Mouse (Mus musculus): ENCODE results near the gene Rpl27a.

- TF ChIP-seq CTCF (IDR thresholded peaks at IDR 0.05; ENCODE audit: low read depth, low read length) (no peak), POLR2AphosphoS5 (IDR thresholded peaks at IDR 0.05; ENCODE audit: insufficient replicate concordance, low read depth, low read length) (no peak), GATA2 (IDR thresholded peaks at IDR 0.05; ENCODE audit: borderline replicate concordance, low read depth, low read length) (no peak), GATA1 (IDR thresholded peaks at IDR 0.05; ENCODE audit: borderline replicate concordance, low read length) (no peak)
These were observed 26.2 kb upstream of the Rpl27a start for GRCm38 (mm10) chr7:109492616-109493318.
